In genomic region chr17:9167571-9168201, GRCm38 (mm10) we compare ENCODE assay signal across 9 mouse cellular contexts.
DNase-seq lines count a peak whose midpoint lies in the region; ATAC-seq lines count a peak whose summit lies in the region.
"Had no signal": no experiment of that assay in that cellular context is flagged by ENCODE, and none has a peak within 500 bp of the region (broad histone marks: within the 10 kb centered on the region; RNA-seq: fewer than 3 reads in every experiment).

No protein-coding gene starts in this region.

- peak overlapping the region; percentile 80 for H3K4me2 ChIP-seq in embryonic facial prominence, embryonic 11.5 days (ENCODE audit: low read depth, low read length)
- peak overlapping the region; percentile 82 for H3K4me2 ChIP-seq in heart, embryonic 16.5 days (ENCODE audit: low read depth, low read length)
- peak overlapping the region; percentile 63 for H3K4me2 ChIP-seq in stomach, embryonic 16.5 days (ENCODE audit: low read depth, low read length)

- ATAC-seq in embryonic facial prominence, embryonic 11.5 days (replicated peaks; ENCODE audit: insufficient number of reproducible peaks, low FRiP score, low TSS enrichment, low read depth): no peak; the same call in 1 of the 2 replicates
- ATAC-seq in heart, embryonic 16.5 days (replicated peaks; ENCODE audit: extremely low read depth, insufficient read depth, low FRiP score): no peak
- ATAC-seq in megakaryocyte-erythroid progenitor cell, adult 5-6 weeks (replicated peaks; ENCODE audit: low FRiP score, low TSS enrichment, poor library complexity, severe bottlenecking): peak; percentile 28
- ATAC-seq in stomach, embryonic 16.5 days (ENCODE audit: insufficient read depth, low FRiP score): no peak

- H3K27ac ChIP-seq in embryonic facial prominence, embryonic 11.5 days (replicated peaks; ENCODE audit: low read depth, low read length): no peak overlapping the region
- H3K27ac ChIP-seq in heart, embryonic 16.5 days (ENCODE audit: low read length): no peak overlapping the region
- no peak overlapping the region for H3K27ac ChIP-seq in stomach, embryonic 16.5 days (ENCODE audit: low read length)
- H3K27ac ChIP-seq: macrophage had no signal

- peak overlapping the region; percentile 35 for H3K9ac ChIP-seq in embryonic facial prominence, embryonic 11.5 days (replicated peaks; ENCODE audit: low read length)
- H3K9ac ChIP-seq in heart, embryonic 16.5 days (ENCODE audit: low read length): peak overlapping the region; percentile 61
- H3K9ac ChIP-seq in stomach, embryonic 16.5 days (ENCODE audit: low read length): peak overlapping the region; percentile 34

- H3K36me3 ChIP-seq in embryonic facial prominence, embryonic 11.5 days (replicated peaks; ENCODE audit: control insufficient read depth, insufficient read depth, low read depth, low read length): no peaks in the 10 kb centered on the region
- no peaks in the 10 kb centered on the region for H3K36me3 ChIP-seq in heart, embryonic 16.5 days (ENCODE audit: control insufficient read depth, insufficient read depth)
- no peaks in the 10 kb centered on the region for H3K36me3 ChIP-seq in stomach, embryonic 16.5 days (ENCODE audit: control insufficient read depth, insufficient read depth, low read length)

- no peaks in the 10 kb centered on the region for H3K4me1 ChIP-seq in embryonic facial prominence, embryonic 11.5 days (ENCODE audit: control insufficient read depth, insufficient read depth, low read length)
- H3K4me1 ChIP-seq in heart, embryonic 16.5 days (ENCODE audit: control insufficient read depth, insufficient read depth, low read length): peaks cover 3% of the 10 kb centered on the region
- H3K4me1 ChIP-seq in stomach, embryonic 16.5 days (ENCODE audit: control insufficient read depth, insufficient read depth, low read length): peaks cover 14% of the 10 kb centered on the region

- H3K27me3 ChIP-seq in embryonic facial prominence, embryonic 11.5 days (ENCODE audit: control insufficient read depth, insufficient read depth, low read length): no peaks in the 10 kb centered on the region
- no peaks in the 10 kb centered on the region for H3K27me3 ChIP-seq in heart, embryonic 16.5 days (ENCODE audit: control insufficient read depth, insufficient read depth, low read length)
- H3K27me3 ChIP-seq in stomach, embryonic 16.5 days (ENCODE audit: control insufficient read depth, insufficient read depth, low read length): no peaks in the 10 kb centered on the region

- WGBS in embryonic facial prominence, embryonic 11.5 days: under 1% methylated on average over 20 of the region's 20 CpGs
- WGBS in heart, embryonic 16.5 days: under 1% methylated on average over 20 of the region's 20 CpGs
- 1% methylated on average over 20 of the region's 20 CpGs for WGBS in stomach, embryonic 16.5 days

- peak overlapping the region; percentile 34 for H3K4me3 ChIP-seq in embryonic facial prominence, embryonic 11.5 days (ENCODE audit: low read depth, low read length)
- peak overlapping the region; percentile 51 for H3K4me3 ChIP-seq in heart, embryonic 16.5 days (ENCODE audit: low read length)
- H3K4me3 ChIP-seq in stomach, embryonic 16.5 days (replicated peaks; ENCODE audit: low read length): peak overlapping the region; percentile 42

- peak; percentile 10 to 33 for DNase-seq in left cerebral cortex, adult 18-20 months (ENCODE audit: low spot score in 2 of 2)
- DNase-seq in left cerebral cortex, adult 11 months (ENCODE audit: low spot score): no peak
- DNase-seq in embryonic facial prominence, embryonic 11.5 days (ENCODE audit: low spot score): peak; percentile 38
- peak; percentile 35 to 48 for DNase-seq in layer of hippocampus, postnatal 14 days (ENCODE audit: low spot score in 2 of 2)
- DNase-seq in thymus, postnatal 0 days (ENCODE audit: low spot score): no peak

- no peaks in the 10 kb centered on the region for H3K9me3 ChIP-seq in embryonic facial prominence, embryonic 11.5 days (replicated peaks; ENCODE audit: control insufficient read depth, low read length)
- no peaks in the 10 kb centered on the region for H3K9me3 ChIP-seq in heart, embryonic 16.5 days (replicated peaks; ENCODE audit: control insufficient read depth, low read length)
- no peaks in the 10 kb centered on the region for H3K9me3 ChIP-seq in stomach, embryonic 16.5 days (replicated peaks; ENCODE audit: control insufficient read depth, low read length)

Comparison
In these comparisons a context has a peak if more than half of its experiments do, and no peak if none do; other contexts are left out.
1. DNase-seq: peak in left cerebral cortex, adult 18-20 months (2 of 2), embryonic facial prominence, embryonic 11.5 days (single experiment) and layer of hippocampus, postnatal 14 days (2 of 2); none in left cerebral cortex, adult 11 months (single experiment) and thymus, postnatal 0 days (single experiment).
2. Peak in every context shown above with its lines, with median percentiles within 50 percentile points of each other: H3K4me2 ChIP-seq, H3K4me3 ChIP-seq and H3K9ac ChIP-seq.